Mouse (Mus musculus) lung, adult 10 weeks (tissue): ENCODE measurements around the gene Arhgap6. TPM values are rescaled to one million over a fixed set of nuclear protein-coding genes. Genes with fewer than 3 reads are reported as not detected.

Source experiments
- polyA plus RNA-seq: library from polyadenylated mRNA; stranded (reverse); fragments of 350-450 nt; fragmentation: Illumina TruSeq; extraction: RNeasy Lipid Tissue Mini Kit (QIAGEN cat#74804); gene quantifications from one replicate; pipeline ENCODE4 v1.2.3, GENCODE M21; 2014; ENCODE audit warnings: low read depth, low replicate concordance; ENCODE audit not compliant: insufficient read depth

Gene Arhgap6
- 7.1 TPM for polyA plus RNA-seq

GRCm38 (mm10) chrX:168794974-168795858, at the start of gene Arhgap6:
Gene Arhgap6, plus strand, starts transcription at chrX:168795099.

DNA sequence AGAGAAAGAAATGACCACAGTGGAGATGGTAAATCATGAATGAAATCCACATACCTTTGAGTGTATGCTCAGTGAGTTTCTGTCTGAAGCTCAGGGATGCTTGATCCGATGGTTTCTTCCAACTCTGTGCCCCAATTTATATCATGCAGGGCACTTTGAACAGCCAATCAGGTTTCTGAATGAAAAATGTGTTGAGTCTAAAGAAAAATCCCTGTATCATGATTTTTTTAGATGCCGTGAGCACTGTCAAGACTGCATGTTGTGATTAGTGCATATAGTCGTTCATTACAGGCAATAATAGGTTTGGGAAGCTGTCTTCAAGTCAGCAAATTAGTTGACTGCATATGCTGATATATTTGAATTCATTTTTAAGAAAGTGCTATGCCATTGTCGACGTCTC, 392.2 kb downstream of the Arhgap6 start, which contains the start of gene Amelx:
TSS of gene Amelx (minus strand) at position 101 of the 400 bp plus-strand sequence.

GRCm38 (mm10) chrX:169319945-169320667, 525.2 kb downstream of the Arhgap6 start, which contains the start of gene Hccs:
Gene Hccs, minus strand, starts transcription at chrX:169320372.

Other genes with a start within 250 kb of the Arhgap6 start
- gene Frmpd4, start 217.9 kb upstream of the Arhgap6 start, polyA plus RNA-seq = not detected
- gene Msl3, start 121.2 kb upstream of the Arhgap6 start, polyA plus RNA-seq = 19.1 TPM